Mouse (Mus musculus): Measurements from ENCODE around the gene Rab3gap1.
"Not testable (repeated sequence)": the region's sequence is repeated elsewhere in the genome, so short reads cannot be mapped to it uniquely, and the experiment has no call there.

The Rab3gap1 gene

GRCm38 (mm10) chr1:127915802-127916201 is 47.2 kb downstream of the Rab3gap1 start:
- no peak for DNase-seq (ENCODE audit: low spot score in 2 of 2)

- DNase-seq (ENCODE audit: low spot score in 2 of 2), result no peak
Measured at GRCm38 (mm10) chr1:127933405-127933804, 64.8 kb downstream of the Rab3gap1 start.

GRCm38 (mm10) chr1:127934322-127934721 is 65.7 kb downstream of the Rab3gap1 start:
- DNase-seq (ENCODE audit: low spot score in 2 of 2), result no peak

- no peak for DNase-seq (ENCODE audit: low spot score in 2 of 2)
Measured at GRCm38 (mm10) chr1:127937277-127937676, 68.7 kb downstream of the Rab3gap1 start.

GRCm38 (mm10) chr1:127942231-127942630 is 73.7 kb downstream of the Rab3gap1 start:
- no peak for DNase-seq (ENCODE audit: low spot score in 2 of 2)

- DNase-seq (ENCODE audit: low spot score in 2 of 2), result no peak
Measured at GRCm38 (mm10) chr1:127943516-127943915, 74.9 kb downstream of the Rab3gap1 start.

- DNase-seq (ENCODE audit: low spot score in 2 of 2), result no peak
Measured at GRCm38 (mm10) chr1:127945696-127946575, 77.4 kb downstream of the Rab3gap1 start.

GRCm38 (mm10) chr1:127946615-127947249 is 78.2 kb downstream of the Rab3gap1 start:
- DNase-seq (ENCODE audit: low spot score in 2 of 2), result no peak

- DNase-seq (ENCODE audit: low spot score in 2 of 2), result no peak
Measured at GRCm38 (mm10) chr1:127948748-127949147, 80.2 kb downstream of the Rab3gap1 start.

- DNase-seq (ENCODE audit: low spot score in 2 of 2), result no peak
Measured at GRCm38 (mm10) chr1:127952276-127952675, 83.7 kb downstream of the Rab3gap1 start.

- DNase-seq (ENCODE audit: low spot score in 2 of 2), result not testable (repeated sequence)
Measured at GRCm38 (mm10) chr1:127954198-127954597, 85.6 kb downstream of the Rab3gap1 start.

GRCm38 (mm10) chr1:127954800-127955199 is 86.2 kb downstream of the Rab3gap1 start:
- no peak for DNase-seq (ENCODE audit: low spot score in 2 of 2)

GRCm38 (mm10) chr1:127956524-127956923 is 88.0 kb downstream of the Rab3gap1 start:
- no peak for DNase-seq (ENCODE audit: low spot score in 2 of 2)

GRCm38 (mm10) chr1:127958801-127959200 is 90.2 kb downstream of the Rab3gap1 start:
- no peak for DNase-seq (ENCODE audit: low spot score in 2 of 2)

GRCm38 (mm10) chr1:127959312-127959718 is 90.7 kb downstream of the Rab3gap1 start:
- no peak for DNase-seq (ENCODE audit: low spot score in 2 of 2)

GRCm38 (mm10) chr1:127961140-127961539 is 92.6 kb downstream of the Rab3gap1 start:
- no peak for DNase-seq (ENCODE audit: low spot score in 2 of 2)

GRCm38 (mm10) chr1:127963326-127963725 is 94.8 kb downstream of the Rab3gap1 start:
- DNase-seq (ENCODE audit: low spot score in 2 of 2), result no peak

- no peak for DNase-seq (ENCODE audit: low spot score in 2 of 2)
Measured at GRCm38 (mm10) chr1:127970870-127971269, 102.3 kb downstream of the Rab3gap1 start.

- DNase-seq (ENCODE audit: low spot score in 2 of 2), result no peak
Measured at GRCm38 (mm10) chr1:127974082-127974481, 105.5 kb downstream of the Rab3gap1 start.

GRCm38 (mm10) chr1:127975676-127976075 is 107.1 kb downstream of the Rab3gap1 start:
- no peak for DNase-seq (ENCODE audit: low spot score in 2 of 2)

- no peak for DNase-seq (ENCODE audit: low spot score in 2 of 2)
Measured at GRCm38 (mm10) chr1:127976106-127976505, 107.5 kb downstream of the Rab3gap1 start.

- DNase-seq (ENCODE audit: low spot score in 2 of 2), result no peak
Measured at GRCm38 (mm10) chr1:127978125-127978524, 109.6 kb downstream of the Rab3gap1 start.

Measured in natural killer cell, adult 2 months (primary cell).